Mouse (Mus musculus): Measurements from ENCODE around the gene Them7. TPM values are rescaled to one million over a fixed set of nuclear protein-coding genes. Genes with fewer than 3 reads are reported as not detected.

The Them7 gene
- polyA plus RNA-seq, 1 experiment from 2014 or later, result 0.21 TPM

- Histone ChIP-seq H3K36me3 (no peaks in the 10 kb centered on the region), H3K9ac (no peak overlapping the region), H3K9me3 (no peaks in the 10 kb centered on the region), H3K4me3 (no peak overlapping the region), H3K27me3 (peaks cover 8% of the 10 kb centered on the region), H3K4me2 (no peak overlapping the region), H3K4me1 (peaks cover 5% of the 10 kb centered on the region; the same call in 1 of the 2 replicates), H3K27ac (no peak overlapping the region)
- 47% methylated on average over 8 of the region's 8 CpGs for WGBS
- no peak for ATAC-seq (ENCODE audit: insufficient number of reproducible peaks, insufficient read depth, low FRiP score, low TSS enrichment, low read depth)
Measured at GRCm38 (mm10) chr2:105215914-105216313, 8.2 kb upstream of the Them7 start.

GRCm38 (mm10) chr2:105219229-105219628 lies 4.9 kb upstream of the Them7 start:
- ATAC-seq (ENCODE audit: insufficient number of reproducible peaks, insufficient read depth, low FRiP score, low TSS enrichment, low read depth), result no peak
- Histone ChIP-seq H3K36me3 (no peaks in the 10 kb centered on the region), H3K9ac (no peak overlapping the region), H3K4me1 (peaks cover 5% of the 10 kb centered on the region), H3K4me2 (no peak overlapping the region), H3K4me3 (no peak overlapping the region), H3K27ac (no peak overlapping the region), H3K27me3 (peaks cover 18% of the 10 kb centered on the region), H3K9me3 (no peaks in the 10 kb centered on the region)
- WGBS, result 87% methylated on average over 5 of the region's 5 CpGs

- no peaks in the 10 kb centered on the region for H3K36me3 ChIP-seq
- H3K27me3 ChIP-seq, result peaks cover 23% of the 10 kb centered on the region
- no peak for ATAC-seq (ENCODE audit: insufficient number of reproducible peaks, insufficient read depth, low FRiP score, low TSS enrichment, low read depth)
Measured at GRCm38 (mm10) chr2:105219664-105220063, 4.5 kb upstream of the Them7 start.

GRCm38 (mm10) chr2:105220738-105221303 lies 3.3 kb upstream of the Them7 start:
- H3K27me3 ChIP-seq, result peaks cover 34% of the 10 kb centered on the region
- H3K27ac ChIP-seq, result no peak overlapping the region
- H3K36me3 ChIP-seq, result no peaks in the 10 kb centered on the region
- H3K4me1 ChIP-seq, result peaks cover 18% of the 10 kb centered on the region
- H3K4me3 ChIP-seq, result no peak overlapping the region
- H3K9ac ChIP-seq, result no peak overlapping the region
- 58% methylated on average over 9 of the region's 9 CpGs for WGBS
- ATAC-seq (ENCODE audit: insufficient number of reproducible peaks, insufficient read depth, low FRiP score, low TSS enrichment, low read depth), result no peak
- H3K4me2 ChIP-seq, result no peak overlapping the region
- H3K9me3 ChIP-seq, result no peaks in the 10 kb centered on the region

More at GRCm38 (mm10) chr2:105219664-105220063, 4.5 kb upstream of the Them7 start:
- no peak overlapping the region for H3K4me3 ChIP-seq
- WGBS, result 52% methylated on average over 8 of the region's 8 CpGs
- H3K27ac ChIP-seq, result no peak overlapping the region
- no peaks in the 10 kb centered on the region for H3K9me3 ChIP-seq
- H3K4me2 ChIP-seq, result no peak overlapping the region
- H3K4me1 ChIP-seq, result peaks cover 10% of the 10 kb centered on the region
- no peak overlapping the region for H3K9ac ChIP-seq

DNA sequence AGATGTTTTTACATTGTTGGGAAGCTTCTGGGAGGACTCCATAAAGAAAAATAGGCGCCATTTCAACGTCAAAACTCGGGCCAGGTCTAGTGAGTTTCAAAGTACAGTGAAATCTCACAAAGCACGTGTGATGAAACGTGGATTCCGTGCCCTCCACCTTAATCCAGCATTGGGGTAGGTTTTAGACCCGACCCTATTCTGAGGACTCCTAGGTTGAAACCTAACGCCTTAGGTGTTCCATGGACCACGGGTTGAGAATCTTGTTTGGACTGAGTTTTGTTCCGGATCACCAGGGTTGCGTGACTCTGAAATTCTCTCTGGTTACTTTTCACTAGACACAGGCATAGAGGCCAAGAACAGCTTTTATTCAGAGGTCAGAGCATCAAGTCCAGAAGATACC lies 514 bp upstream of the Them7 start:
- no peak for ATAC-seq (ENCODE audit: insufficient number of reproducible peaks, insufficient read depth, low FRiP score, low TSS enrichment, low read depth)
- WGBS, result 85% methylated on average over 11 of the region's 11 CpGs
- no peak overlapping the region for H3K9ac ChIP-seq

GRCm38 (mm10) chr2:105224987-105225375 lies 861 bp downstream of the Them7 start:
- Histone ChIP-seq H3K9ac (0 out of 2 replicates have a peak overlapping the region, but pooled peaks have one; percentile 71), H3K36me3 (no peaks in the 10 kb centered on the region), H3K27ac (no peak overlapping the region), H3K4me3 (peak overlapping the region; percentile 46), H3K4me2 (peak overlapping the region; percentile 81), H3K27me3 (peaks cover 55% of the 10 kb centered on the region), H3K4me1 (peaks cover 18% of the 10 kb centered on the region), H3K9me3 (no peaks in the 10 kb centered on the region)
- no peak for ATAC-seq (ENCODE audit: insufficient number of reproducible peaks, insufficient read depth, low FRiP score, low TSS enrichment, low read depth)
- WGBS, result 32% methylated on average over 3 of the region's 3 CpGs

More for the DNA sequence above, 514 bp upstream of the Them7 start:
- H3K4me2 ChIP-seq, result no peak overlapping the region
- H3K4me1 ChIP-seq, result peaks cover 18% of the 10 kb centered on the region
- no peak overlapping the region for H3K4me3 ChIP-seq
- no peak overlapping the region for H3K27ac ChIP-seq
- no peaks in the 10 kb centered on the region for H3K9me3 ChIP-seq
- H3K27me3 ChIP-seq, result peaks cover 44% of the 10 kb centered on the region
- H3K36me3 ChIP-seq, result no peaks in the 10 kb centered on the region

DNA sequence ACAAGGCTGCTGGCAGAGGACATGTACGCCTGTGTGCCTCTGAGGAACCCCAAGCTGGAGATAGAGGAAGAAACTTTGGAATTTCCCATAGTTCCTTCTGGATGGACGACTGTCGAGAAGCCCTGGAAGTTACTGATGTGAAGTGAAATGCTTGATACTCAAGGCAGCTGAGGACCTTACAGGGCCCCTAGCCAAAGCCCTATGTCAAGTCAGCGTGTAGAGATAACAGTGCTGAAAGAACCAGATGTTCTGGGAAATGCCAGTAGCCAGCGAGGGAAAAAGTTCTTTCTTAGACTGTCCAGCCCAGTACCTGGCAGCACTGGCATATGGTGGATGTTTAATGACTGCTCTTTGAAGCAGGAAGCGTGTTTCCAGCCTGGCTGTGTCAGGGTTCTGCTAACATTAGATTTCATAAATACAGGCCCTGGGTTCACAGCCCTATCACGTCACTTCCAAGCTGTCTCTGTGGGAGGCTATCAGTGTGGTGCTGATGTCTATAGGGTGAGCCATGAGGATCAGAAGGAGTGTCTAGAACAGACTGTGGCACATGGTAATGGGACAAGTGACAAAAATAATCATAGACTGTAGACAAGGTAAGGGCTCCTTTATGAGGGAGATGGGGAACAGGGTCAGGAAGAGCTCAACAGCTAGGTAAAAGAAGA lies 2.3 kb downstream of the Them7 start:
- Histone ChIP-seq H3K27me3 (peaks cover 62% of the 10 kb centered on the region), H3K9ac (no peak overlapping the region), H3K9me3 (no peaks in the 10 kb centered on the region), H3K4me1 (peaks cover 14% of the 10 kb centered on the region), H3K36me3 (no peaks in the 10 kb centered on the region), H3K4me3 (no peak overlapping the region), H3K4me2 (no peak overlapping the region), H3K27ac (no peak overlapping the region)
- ATAC-seq (ENCODE audit: insufficient number of reproducible peaks, insufficient read depth, low FRiP score, low TSS enrichment, low read depth), result no peak
- WGBS, result 42% methylated on average over 7 of the region's 7 CpGs

- Histone ChIP-seq H3K27me3 (peaks cover 67% of the 10 kb centered on the region), H3K4me1 (peaks cover 20% of the 10 kb centered on the region), H3K27ac (no peak overlapping the region), H3K4me3 (no peak overlapping the region), H3K9ac (no peak overlapping the region), H3K36me3 (no peaks in the 10 kb centered on the region), H3K9me3 (no peaks in the 10 kb centered on the region), H3K4me2 (no peak overlapping the region)
- 69% methylated on average over 2 of the region's 2 CpGs for WGBS
- no peak for ATAC-seq (ENCODE audit: insufficient number of reproducible peaks, insufficient read depth, low FRiP score, low TSS enrichment, low read depth)
Measured at GRCm38 (mm10) chr2:105228416-105228815, 4.3 kb downstream of the Them7 start.

DNA sequence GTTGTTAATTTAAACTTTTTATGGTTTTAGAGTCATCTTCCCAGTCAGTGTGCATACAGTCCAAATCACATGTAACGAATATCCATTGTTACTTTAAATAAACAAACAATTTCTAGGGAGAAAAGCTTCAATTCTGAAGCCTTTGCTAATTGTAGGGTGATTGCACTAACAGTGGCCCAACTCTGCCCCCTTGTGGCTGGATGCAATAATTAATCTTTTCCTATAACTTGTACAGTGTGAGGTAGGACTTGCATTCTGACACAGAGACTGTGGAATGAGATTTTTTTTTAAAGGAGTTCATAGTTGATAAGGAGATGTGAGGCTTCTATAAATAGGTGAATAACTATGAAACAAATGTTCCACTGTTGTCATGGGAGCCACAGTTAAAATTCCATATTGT lies 6.2 kb downstream of the Them7 start:
- H3K9ac ChIP-seq, result no peak overlapping the region
- peaks cover 54% of the 10 kb centered on the region for H3K27me3 ChIP-seq
- no peak overlapping the region for H3K27ac ChIP-seq
- no peak overlapping the region for H3K4me3 ChIP-seq
- H3K4me1 ChIP-seq, result peaks cover 8% of the 10 kb centered on the region; the same call in 1 of the 2 replicates
- H3K4me2 ChIP-seq, result no peak overlapping the region
- ATAC-seq (ENCODE audit: insufficient number of reproducible peaks, insufficient read depth, low FRiP score, low TSS enrichment, low read depth), result peak; percentile 60; the same call in 1 of the 2 replicates
- H3K9me3 ChIP-seq, result no peaks in the 10 kb centered on the region
- no peaks in the 10 kb centered on the region for H3K36me3 ChIP-seq
- WGBS, result 2% methylated on average over 1 of the region's 1 CpGs

GRCm38 (mm10) chr2:105232386-105232785 lies 8.3 kb downstream of the Them7 start:
- peaks cover 47% of the 10 kb centered on the region for H3K27me3 ChIP-seq
- no peak overlapping the region for H3K27ac ChIP-seq
- ATAC-seq (ENCODE audit: insufficient number of reproducible peaks, insufficient read depth, low FRiP score, low TSS enrichment, low read depth), result no peak
- H3K9me3 ChIP-seq, result no peaks in the 10 kb centered on the region
- WGBS, result 36% methylated on average over 4 of the region's 4 CpGs
- H3K4me1 ChIP-seq, result peaks cover 6% of the 10 kb centered on the region; the same call in 1 of the 2 replicates
- H3K36me3 ChIP-seq, result no peaks in the 10 kb centered on the region
- no peak overlapping the region for H3K4me3 ChIP-seq
- H3K4me2 ChIP-seq, result no peak overlapping the region
- no peak overlapping the region for H3K9ac ChIP-seq

DNA sequence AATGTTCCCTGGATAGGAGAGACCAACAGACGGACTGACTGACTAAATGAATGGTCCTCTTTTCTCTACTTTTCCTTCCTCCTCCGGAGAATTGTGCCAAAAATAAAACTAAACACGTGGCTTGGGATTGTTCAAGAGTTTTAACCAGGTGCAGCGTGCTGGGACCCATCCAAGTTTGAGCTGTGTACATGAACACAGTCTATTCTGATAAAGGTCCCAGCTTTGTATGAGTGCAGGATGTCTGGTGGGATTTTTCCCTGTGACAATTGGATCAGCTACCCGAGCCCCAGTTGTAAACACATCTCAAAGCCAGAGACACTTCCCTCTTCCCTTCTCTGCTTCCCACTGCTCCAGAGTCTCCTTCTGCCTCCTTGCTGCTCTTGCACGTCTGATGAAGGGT lies 10.2 kb downstream of the Them7 start:
- Histone ChIP-seq H3K4me3 (no peak overlapping the region), H3K4me2 (no peak overlapping the region), H3K36me3 (no peaks in the 10 kb centered on the region), H3K27ac (no peak overlapping the region), H3K9me3 (no peaks in the 10 kb centered on the region), H3K9ac (no peak overlapping the region), H3K4me1 (peaks cover 6% of the 10 kb centered on the region; the same call in 1 of the 2 replicates), H3K27me3 (peaks cover 42% of the 10 kb centered on the region)
- ATAC-seq (ENCODE audit: insufficient number of reproducible peaks, insufficient read depth, low FRiP score, low TSS enrichment, low read depth), result no peak
- 67% methylated on average over 6 of the region's 6 CpGs for WGBS
